Mouse (Mus musculus): ENCODE results near the gene Spata31d1c. TPM values are rescaled to one million over a fixed set of nuclear protein-coding genes. Genes with fewer than 3 reads are reported as not detected.

Gene Spata31d1c
- polyA plus RNA-seq, 1 experiment: not detected

DNA sequence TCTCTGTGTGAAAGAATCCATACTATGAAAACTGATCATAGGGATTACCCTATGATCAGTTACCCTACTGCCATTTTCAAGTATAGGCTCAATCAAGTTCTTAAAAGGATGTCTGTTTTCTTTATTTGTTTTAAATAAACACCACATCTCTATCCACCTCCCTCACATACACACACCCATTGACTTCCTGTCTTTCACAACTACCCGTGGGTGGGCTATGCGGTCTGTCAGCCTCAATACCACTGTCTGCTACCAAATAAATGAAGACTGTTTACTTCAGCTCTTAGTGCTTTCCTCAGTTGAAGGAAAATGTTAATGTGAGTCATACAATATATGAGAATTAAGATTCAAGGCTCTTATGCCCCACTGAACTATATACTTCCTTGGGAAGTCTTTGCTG is 37.1 kb downstream of the Spata31d1c start:
- WGBS: 98% methylated on average over 2 of the region's 2 CpGs
- Histone ChIP-seq H3K4me3 (replicated peaks; ENCODE audit: insufficient read depth, low read depth, low read length) (no peak overlapping the region), H3K27me3 (ENCODE audit: control insufficient read depth, insufficient read depth, low read length) (no peaks in the 10 kb centered on the region), H3K27ac (ENCODE audit: insufficient read depth, low read length) (no peak overlapping the region), H3K4me1 (ENCODE audit: control insufficient read depth, insufficient read depth, low read length) (no peaks in the 10 kb centered on the region)
- TF ChIP-seq CTCF (IDR thresholded peaks at IDR 0.05; ENCODE audit: borderline replicate concordance, insufficient read depth, low read depth, low read length) (no peak), POLR2A (IDR thresholded peaks at IDR 0.05; ENCODE audit: borderline replicate concordance, insufficient read depth, low read length) (no peak)
- DNase-seq: no peak

Other genes with a start within 250 kb of the Spata31d1c start
- 0.11 and 0.28 TPM in 2 replicates for gene Cntnap3, start 129.1 kb upstream of the Spata31d1c start, polyA plus RNA-seq (2012; rRNA removed)
- not detected in 2 replicates for gene Spata31, start 115.7 kb upstream of the Spata31d1c start, polyA plus RNA-seq (2012; rRNA removed)
- not detected in 2 replicates for gene Prss47, start 19.7 kb downstream of the Spata31d1c start, polyA plus RNA-seq (2012; rRNA removed)
- gene Mfsd14b, start 79.9 kb downstream of the Spata31d1c start, polyA plus RNA-seq (2012; rRNA removed): 33.0 and 36.8 TPM in 2 replicates
- not detected in 2 replicates for gene Olfr465-ps1, start 105.0 kb downstream of the Spata31d1c start, polyA plus RNA-seq (2012; rRNA removed)
- gene Olfr466, start 117.2 kb downstream of the Spata31d1c start, polyA plus RNA-seq (2012; rRNA removed): not detected in 2 replicates
- 0.16 and 0.23 TPM in 2 replicates for gene Nlrp4f, start 172.9 kb downstream of the Spata31d1c start, polyA plus RNA-seq (2012; rRNA removed)
- gene Gm10775, start 226.5 kb downstream of the Spata31d1c start, polyA plus RNA-seq (2012; rRNA removed): 0.32 and 0.56 TPM in 2 replicates
- gene Zfp369, start 245.8 kb downstream of the Spata31d1c start, polyA plus RNA-seq (2012; rRNA removed): 39.6 and 40.5 TPM in 2 replicates